Mouse (Mus musculus) liver, embryonic 14.5 days (tissue): ENCODE measurements around the gene Apol10a. TPM values are rescaled to one million over a fixed set of nuclear protein-coding genes. Genes with fewer than 3 reads are reported as not detected.
"Not testable (repeated sequence)": the region's sequence is repeated elsewhere in the genome, so short reads cannot be mapped to it uniquely, and the experiment has no call there.

ENCODE experiments used
- ATAC-seq: fragments of 200-750 bp; cut with Nextera tagmentation; 2 replicates; pipeline ENCODE4 v1.8.0; 2017; ENCODE audit warnings: moderate number of reproducible peaks, mild to moderate bottlenecking, moderate library complexity; ENCODE audit not compliant: insufficient read depth
- DNase-seq, 3 experiments: peaks; one replicate each; pipeline ENCODE4 v3.0.0-alpha.2; 2012 to 2013; ENCODE audit warnings: low read depth in 3 of 3, low spot score in 3 of 3
- H3K27ac ChIP-seq: fragments of 300-500 bp; sonication (generic); 2 replicates; pipeline ENCODE4 v1.5.1; 2014; ENCODE audit warnings: moderate library complexity, mild to moderate bottlenecking, control low read depth, inconsistent platforms
- H3K27me3 ChIP-seq: fragments of 300-500 bp; sonication (generic); 2 replicates; pipeline ENCODE4 v1.6.1; 2014; ENCODE audit warnings: mild to moderate bottlenecking, low read length, moderate library complexity; ENCODE audit not compliant: control insufficient read depth, insufficient read depth
- H3K36me3 ChIP-seq: fragments of 300-500 bp; sonication (generic); replicated peaks from 2 replicates; pipeline ENCODE4 v1.6.1; 2014; ENCODE audit warnings: low read depth; ENCODE audit not compliant: control insufficient read depth, insufficient read depth
- H3K4me1 ChIP-seq, 2 experiments: fragments of 200-500 bp in 1 of 2; fragments of 300-500 bp in 1 of 2; sonication (generic) in 1 of 2; replicated peaks; 2 replicates each; pipeline ENCODE4 v1.6.1; 2012 to 2014; ENCODE audit warnings: antibody characterized with exemption in 1 of 2, inconsistent platforms in 1 of 2, low read length in 1 of 2; ENCODE audit not compliant: control insufficient read depth in 2 of 2, insufficient read depth in 2 of 2
- H3K4me2 ChIP-seq: fragments of 300-500 bp; sonication (generic); 2 replicates; pipeline ENCODE4 v1.6.1; 2014; ENCODE audit warnings: low read depth, mild to moderate bottlenecking, control low read depth, moderate library complexity
- H3K4me3 ChIP-seq, 2 experiments: fragments of 200-500 bp in 1 of 2; fragments of 300-500 bp in 1 of 2; sonication (generic) in 1 of 2; 2 replicates each; pipeline ENCODE4 v1.5.1; 2012 to 2014; ENCODE audit warnings: low read depth in 2 of 2, low read length in 2 of 2, mild to moderate bottlenecking in 2 of 2, control low read depth in 1 of 2, inconsistent platforms in 1 of 2, moderate library complexity in 1 of 2; ENCODE audit not compliant: insufficient read depth in 1 of 2
- H3K9ac ChIP-seq: fragments of 300-500 bp; sonication (generic); replicated peaks from 2 replicates; pipeline ENCODE4 v1.6.1; 2014; ENCODE audit warnings: mild to moderate bottlenecking, control low read depth, moderate library complexity
- H3K9me3 ChIP-seq: fragments of 300-500 bp; sonication (generic); 2 replicates; pipeline ENCODE4 v1.6.1; 2016; ENCODE audit warnings: low read length, mixed read lengths; ENCODE audit not compliant: control insufficient read depth
- CTCF ChIP-seq: IDR thresholded peaks from 2 replicates; pipeline ENCODE4 v1.5.1; 2016; ENCODE audit warnings: antibody characterized with exemption, low read depth, control low read depth
- EP300 ChIP-seq: IDR thresholded peaks from 2 replicates; pipeline ENCODE4 v1.6.1; 2016; ENCODE audit warnings: antibody characterized with exemption, low read depth
- WGBS: fragments of 180-500 bp; shearing (Covaris S2); extraction: QIAGEN DNeasy Blood & Tissue Kit; methylation state at CpG from one replicate; pipeline ENCODE4 v1.1.7; 2014; ENCODE audit not compliant: insufficient replicate concordance; 5-methylcytosine and 5-hydroxymethylcytosine counted together
- polyA plus RNA-seq, 2 experiments: library from polyadenylated mRNA; depleted of rRNA in 1 of 2; stranded (reverse) in 1 of 2; unstranded in 1 of 2; fragments of >200 nt; fragmentation: Nextera tagmentation in 1 of 2; extraction: Ambion mirVana in 1 of 2; gene quantifications; 2 replicates each; pipeline versions ENCODE4 v1.2.1 to v1.2.3; 2012 to 2014

The Apol10a gene
- polyA plus RNA-seq, 2 experiments = 0.01 TPM; not detected in 1

GRCm38 (mm10) chr15:77523186-77523843 is 46.5 kb downstream of the Apol10a start:
- not testable (repeated sequence) for ATAC-seq, H3K27ac ChIP-seq, H3K9ac ChIP-seq, H3K9me3 ChIP-seq, H3K4me1 ChIP-seq, H3K27me3 ChIP-seq, H3K4me2 ChIP-seq, H3K4me3 ChIP-seq, H3K36me3 ChIP-seq
- WGBS = 12% methylated on average over 6 of the region's 6 CpGs
- DNase-seq = peak in 1 of 3 experiments; percentile 3
- peak; percentile 61 for TF ChIP-seq CTCF

GRCm38 (mm10) chr15:77533216-77533615 is 56.4 kb downstream of the Apol10a start, which contains the start of gene Apol7c:
Gene Apol7c, minus strand, starts transcription at chr15:77533316.
- ATAC-seq = no peak
- no peaks in the 10 kb centered on the region for H3K27me3 ChIP-seq

DNA sequence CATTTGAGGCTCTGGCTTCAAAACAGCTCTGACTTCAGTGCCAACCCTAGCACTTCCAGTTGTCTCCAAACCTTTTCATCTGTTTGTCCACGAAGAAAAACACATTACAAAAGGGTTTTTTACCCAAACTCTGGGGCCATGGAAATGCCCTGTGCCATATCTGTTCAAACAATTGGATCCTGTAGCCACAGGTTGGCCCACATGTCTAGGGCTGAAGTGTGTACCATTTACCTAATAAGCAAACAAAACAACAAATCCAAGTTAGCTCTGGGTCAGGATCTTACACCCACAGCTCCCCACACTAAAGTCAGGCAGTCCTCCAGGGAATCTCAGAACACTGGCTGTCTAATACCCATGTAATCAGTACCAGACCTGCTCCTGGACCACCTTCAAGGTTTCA is 62.4 kb downstream of the Apol10a start:
- not testable (repeated sequence) for H3K4me3 ChIP-seq, H3K27me3 ChIP-seq, H3K27ac ChIP-seq, H3K36me3 ChIP-seq, DNase-seq, H3K4me1 ChIP-seq, H3K9ac ChIP-seq, ATAC-seq, H3K9me3 ChIP-seq, H3K4me2 ChIP-seq
- 10% methylated on average over 1 of the region's 1 CpGs for WGBS

More at GRCm38 (mm10) chr15:77533216-77533615, 56.4 kb downstream of the Apol10a start, which contains the start of gene Apol7c:
- H3K9me3 ChIP-seq = no peaks in the 10 kb centered on the region
- no peak for DNase-seq
- H3K9ac ChIP-seq = no peak within 1 kb of the TSS
- no peak for TF ChIP-seq EP300
- no peak for TF ChIP-seq CTCF
- no peak within 1 kb of the TSS for H3K27ac ChIP-seq
- H3K4me1 ChIP-seq = no peaks in the 10 kb centered on the region
- H3K36me3 ChIP-seq = no peaks in the 10 kb centered on the region
- H3K4me2 ChIP-seq = no peak within 1 kb of the TSS
- H3K4me3 ChIP-seq = no peak within 1 kb of the TSS

Other genes starting within 250 kb of the Apol10a start
- gene Rbfox2, start 170.0 kb upstream of the Apol10a start, polyA plus RNA-seq (2012; rRNA removed) = 9.1 and 9.9 TPM in 2 replicates
- gene Rbfox2, start 170.0 kb upstream of the Apol10a start, polyA plus RNA-seq (2014; fragmentation: Nextera tagmentation; extraction: Ambion mirVana) = 7.2 and 8.5 TPM in 2 replicates
- 0.25 and 0.26 TPM in 2 replicates for gene Apol7a, start 77.9 kb upstream of the Apol10a start, polyA plus RNA-seq (2012; rRNA removed)
- gene Apol7a, start 77.9 kb upstream of the Apol10a start, polyA plus RNA-seq (2014; fragmentation: Nextera tagmentation; extraction: Ambion mirVana) = 0.56 and 0.69 TPM in 2 replicates
- gene Apol9a, start 65.9 kb upstream of the Apol10a start, polyA plus RNA-seq (2012; rRNA removed) = not detected in 2 replicates
- not detected in 2 replicates for gene Apol9a, start 65.9 kb upstream of the Apol10a start, polyA plus RNA-seq (2014; fragmentation: Nextera tagmentation; extraction: Ambion mirVana)
- not detected in 2 replicates for gene Apol7b, start 29.6 kb upstream of the Apol10a start, polyA plus RNA-seq (2012; rRNA removed)
- gene Apol7b, start 29.6 kb upstream of the Apol10a start, polyA plus RNA-seq (2014; fragmentation: Nextera tagmentation; extraction: Ambion mirVana) = not detected in 2 replicates
- 0.05 and 0.15 TPM in 2 replicates for gene Apol11a, start 31.2 kb downstream of the Apol10a start, polyA plus RNA-seq (2012; rRNA removed)
- gene Apol11a, start 31.2 kb downstream of the Apol10a start, polyA plus RNA-seq (2014; fragmentation: Nextera tagmentation; extraction: Ambion mirVana) = 0.08 and 0.19 TPM in 2 replicates
- 0.01 TPM in 1 of 2 replicates, not detected in the other for gene Apol7c, start 56.3 kb downstream of the Apol10a start, polyA plus RNA-seq (2012; rRNA removed)
- gene Apol7c, start 56.3 kb downstream of the Apol10a start, polyA plus RNA-seq (2014; fragmentation: Nextera tagmentation; extraction: Ambion mirVana) = not detected in 2 replicates
- gene 1700025B11Rik, start 84.8 kb downstream of the Apol10a start, polyA plus RNA-seq (2012; rRNA removed) = not detected in 2 replicates
- gene 1700025B11Rik, start 84.8 kb downstream of the Apol10a start, polyA plus RNA-seq (2014; fragmentation: Nextera tagmentation; extraction: Ambion mirVana) = not detected in 2 replicates
- not detected in 2 replicates for gene Apol10b, start 119.1 kb downstream of the Apol10a start, polyA plus RNA-seq (2012; rRNA removed)
- gene Apol10b, start 119.1 kb downstream of the Apol10a start, polyA plus RNA-seq (2014; fragmentation: Nextera tagmentation; extraction: Ambion mirVana) = not detected in 2 replicates
- not detected in 2 replicates for gene Gm36245, start 122.2 kb downstream of the Apol10a start, polyA plus RNA-seq (2012; rRNA removed)
- not detected in 2 replicates for gene Gm36245, start 122.2 kb downstream of the Apol10a start, polyA plus RNA-seq (2014; fragmentation: Nextera tagmentation; extraction: Ambion mirVana)
- gene Apol11b, start 166.2 kb downstream of the Apol10a start, polyA plus RNA-seq (2012; rRNA removed) = 2.2 and 3.6 TPM in 2 replicates
- gene Apol11b, start 166.2 kb downstream of the Apol10a start, polyA plus RNA-seq (2014; fragmentation: Nextera tagmentation; extraction: Ambion mirVana) = 6.3 and 6.9 TPM in 2 replicates
- gene Apol7e, start 221.8 kb downstream of the Apol10a start, polyA plus RNA-seq (2012; rRNA removed) = 0.02 TPM in 1 of 2 replicates, not detected in the other
- gene Apol7e, start 221.8 kb downstream of the Apol10a start, polyA plus RNA-seq (2014; fragmentation: Nextera tagmentation; extraction: Ambion mirVana) = not detected in 2 replicates